Mouse (Mus musculus) midbrain, embryonic 16.5 days (tissue): ENCODE data around the gene Klkb1. TPM values are rescaled to one million over a fixed set of nuclear protein-coding genes. Genes with fewer than 3 reads are reported as not detected.
"Not testable (repeated sequence)": the region's sequence is repeated elsewhere in the genome, so short reads cannot be mapped to it uniquely, and the experiment has no call there.

Source experiments
- ATAC-seq: fragments of 200-750 bp; cut with Nextera tagmentation; 2 replicates; pipeline ENCODE4 v1.8.0; 2017; ENCODE audit warnings: moderate TSS enrichment
- H3K27ac ChIP-seq: fragments of 300-500 bp; sonication (generic); 2 replicates; pipeline ENCODE4 v1.5.1; 2014; ENCODE audit warnings: mild to moderate bottlenecking, low read length, mixed read lengths
- H3K27me3 ChIP-seq: fragments of 300-500 bp; sonication (generic); 2 replicates; pipeline ENCODE4 v1.6.1; 2014; ENCODE audit warnings: low read depth, low read length, mixed read lengths; ENCODE audit not compliant: control insufficient read depth, insufficient read depth
- H3K36me3 ChIP-seq: fragments of 300-500 bp; sonication (generic); 2 replicates; pipeline ENCODE4 v1.6.1; 2014; ENCODE audit warnings: mild to moderate bottlenecking, low read length, moderate library complexity, mixed read lengths; ENCODE audit not compliant: control insufficient read depth, insufficient read depth
- H3K4me1 ChIP-seq: fragments of 300-500 bp; sonication (generic); 2 replicates; pipeline ENCODE4 v1.6.1; 2014; ENCODE audit warnings: mild to moderate bottlenecking, low read length, mixed read lengths; ENCODE audit not compliant: control insufficient read depth, insufficient read depth
- H3K4me2 ChIP-seq: fragments of 300-500 bp; sonication (generic); 2 replicates; pipeline ENCODE4 v1.6.1; 2014; ENCODE audit warnings: mild to moderate bottlenecking, low read length, mixed read lengths
- H3K4me3 ChIP-seq: fragments of 300-500 bp; sonication (generic); 2 replicates; pipeline ENCODE4 v1.5.1; 2014; ENCODE audit warnings: low read depth, mild to moderate bottlenecking, low read length, moderate library complexity, mixed read lengths
- H3K9ac ChIP-seq: fragments of 300-500 bp; sonication (generic); 2 replicates; pipeline ENCODE4 v1.6.1; 2014; ENCODE audit warnings: low read depth, low read length, mixed read lengths
- H3K9me3 ChIP-seq: fragments of 300-500 bp; sonication (generic); replicated peaks from 2 replicates; pipeline ENCODE4 v1.6.1; 2014; ENCODE audit warnings: mild to moderate bottlenecking, low read length, mixed read lengths; ENCODE audit not compliant: control insufficient read depth, poor library complexity, severe bottlenecking
- WGBS: fragments of 180-500 bp; shearing (Covaris S2); extraction: QIAGEN DNeasy Blood & Tissue Kit; methylation state at CpG from one replicate; pipeline ENCODE4 v1.1.7; 2014; 5-methylcytosine and 5-hydroxymethylcytosine counted together
- polyA plus RNA-seq: library from polyadenylated mRNA; unstranded; fragments of >200 nt; fragmentation: Nextera tagmentation; extraction: Ambion mirVana; gene quantifications from 2 replicates; pipeline ENCODE4 v1.2.1, GENCODE M21; 2015

The Klkb1 gene
- not detected in 2 replicates for polyA plus RNA-seq

- 94% methylated on average over 7 of the region's 7 CpGs for WGBS
- Histone ChIP-seq H3K36me3 (no peaks in the 10 kb centered on the region), H3K27me3 (no peaks in the 10 kb centered on the region), H3K9me3 (no peaks in the 10 kb centered on the region), H3K9ac (no peak within 1 kb of the TSS), H3K27ac (no peak within 1 kb of the TSS), H3K4me1 (no peaks in the 10 kb centered on the region), H3K4me2 (no peak within 1 kb of the TSS), H3K4me3 (no peak within 1 kb of the TSS)
- ATAC-seq, result no peak
Measured at GRCm38 (mm10) chr8:45294687-45295086, at the start of gene Klkb1. Klkb1 (minus strand) TSS chr8:45294859.

GRCm38 (mm10) chr8:45344298-45344697 is 49.6 kb upstream of the Klkb1 start:
- Histone ChIP-seq H3K9me3 (no peaks in the 10 kb centered on the region), H3K27me3 (no peaks in the 10 kb centered on the region), H3K4me1 (no peaks in the 10 kb centered on the region), H3K36me3 (no peaks in the 10 kb centered on the region), H3K4me2 (no peak overlapping the region), H3K4me3 (no peak overlapping the region), H3K27ac (no peak overlapping the region), H3K9ac (no peak overlapping the region)
- ATAC-seq, result no peak
- WGBS, result 95% methylated on average over 8 of the region's 8 CpGs

GRCm38 (mm10) chr8:45341630-45342628 is 47.3 kb upstream of the Klkb1 start:
- no peaks in the 10 kb centered on the region for H3K9me3 ChIP-seq
- no peak overlapping the region for H3K4me2 ChIP-seq
- H3K27me3 ChIP-seq, result no peaks in the 10 kb centered on the region
- H3K36me3 ChIP-seq, result 0 out of 2 replicates have a peak, but pooled peaks cover 2% of the 10 kb centered on the region
- H3K9ac ChIP-seq, result no peak overlapping the region
- no peak for ATAC-seq
- 88% methylated on average over 12 of the region's 12 CpGs for WGBS
- no peak overlapping the region for H3K4me3 ChIP-seq
- H3K27ac ChIP-seq, result no peak overlapping the region
- no peaks in the 10 kb centered on the region for H3K4me1 ChIP-seq

GRCm38 (mm10) chr8:45333493-45333892 is 38.8 kb upstream of the Klkb1 start:
- Histone ChIP-seq H3K9ac (peak overlapping the region; percentile 57; the same call in 1 of the 2 replicates), H3K9me3 (no peaks in the 10 kb centered on the region), H3K36me3 (0 out of 2 replicates have a peak, but pooled peaks cover 2% of the 10 kb centered on the region), H3K4me1 (peaks cover 5% of the 10 kb centered on the region; the same call in 1 of the 2 replicates), H3K4me3 (peak overlapping the region; percentile 68), H3K4me2 (peak overlapping the region; percentile 86), H3K27ac (no peak overlapping the region), H3K27me3 (peaks cover 7% of the 10 kb centered on the region)
- 4% methylated on average over 8 of the region's 8 CpGs for WGBS
- ATAC-seq, result 0 out of 2 replicates have a peak, but pooled peaks have one; percentile 43

GRCm38 (mm10) chr8:45332685-45333409 is 38.2 kb upstream of the Klkb1 start, which contains the start of gene Cyp4v3:
Cyp4v3 (minus strand) TSS chr8:45333216.
- under 1% methylated on average over 44 of the region's 44 CpGs for WGBS
- peak within 1 kb of the TSS; percentile 68 for H3K4me3 ChIP-seq
- H3K9ac ChIP-seq, result peak within 1 kb of the TSS; percentile 57
- peak; percentile 86; the same call in 1 of the 2 replicates for ATAC-seq
- peak within 1 kb of the TSS; percentile 86 for H3K4me2 ChIP-seq
- peaks cover 7% of the 10 kb centered on the region for H3K27me3 ChIP-seq
- no peaks in the 10 kb centered on the region for H3K36me3 ChIP-seq
- no peak within 1 kb of the TSS for H3K27ac ChIP-seq
- H3K9me3 ChIP-seq, result no peaks in the 10 kb centered on the region
- H3K4me1 ChIP-seq, result peaks cover 5% of the 10 kb centered on the region; the same call in 1 of the 2 replicates

- WGBS, result 61% methylated on average over 3 of the region's 3 CpGs
Measured at GRCm38 (mm10) chr8:45330856-45331255, 36.2 kb upstream of the Klkb1 start.

GRCm38 (mm10) chr8:45329206-45329980 is 34.7 kb upstream of the Klkb1 start:
- 95% methylated on average over 6 of the region's 6 CpGs for WGBS
- no peaks in the 10 kb centered on the region for H3K36me3 ChIP-seq

More at GRCm38 (mm10) chr8:45330856-45331255, 36.2 kb upstream of the Klkb1 start:
- Histone ChIP-seq H3K9ac (no peak overlapping the region), H3K27me3 (peaks cover 7% of the 10 kb centered on the region), H3K36me3 (no peaks in the 10 kb centered on the region), H3K4me1 (peaks cover 5% of the 10 kb centered on the region; the same call in 1 of the 2 replicates), H3K27ac (no peak overlapping the region), H3K4me3 (no peak overlapping the region), H3K4me2 (no peak overlapping the region), H3K9me3 (no peaks in the 10 kb centered on the region)
- ATAC-seq, result no peak

GRCm38 (mm10) chr8:45327076-45327475 is 32.4 kb upstream of the Klkb1 start:
- not testable (repeated sequence) for H3K27ac ChIP-seq, ATAC-seq, H3K9ac ChIP-seq, H3K9me3 ChIP-seq, H3K4me2 ChIP-seq, H3K4me1 ChIP-seq, H3K36me3 ChIP-seq, H3K27me3 ChIP-seq, H3K4me3 ChIP-seq

More at GRCm38 (mm10) chr8:45329206-45329980, 34.7 kb upstream of the Klkb1 start:
- no peak for ATAC-seq
- Histone ChIP-seq H3K9ac (no peak overlapping the region), H3K27me3 (peaks cover 7% of the 10 kb centered on the region), H3K9me3 (no peaks in the 10 kb centered on the region), H3K4me1 (peaks cover 5% of the 10 kb centered on the region; the same call in 1 of the 2 replicates), H3K4me3 (no peak overlapping the region), H3K27ac (no peak overlapping the region), H3K4me2 (no peak overlapping the region)
